Mouse (Mus musculus) gastrocnemius, postnatal 25 days (tissue): ENCODE results near the gene Amotl1. TPM values are rescaled to one million over a fixed set of nuclear protein-coding genes. Genes with fewer than 3 reads are reported as not detected.

Experiments used
- DNase-seq: peaks from one replicate; pipeline ENCODE4 v3.0.0; 2022
- total RNA-seq, 2 experiments: library from RNA; stranded (reverse); gene quantifications; 1 replicate in 1 of 2; 2 replicates in 1 of 2; pipeline ENCODE4 v1.2.3; 2021

Gene Amotl1
- total RNA-seq, 2 experiments from 2014 or later, result 221 to 341 TPM

GRCm38 (mm10) chr9:14641310-14642067 is 3.4 kb downstream of the Amotl1 start:
- peak; percentile 48 for DNase-seq

GRCm38 (mm10) chr9:14636244-14636643 is 8.6 kb downstream of the Amotl1 start:
- DNase-seq, result no peak

GRCm38 (mm10) chr9:14635551-14635950 is 9.3 kb downstream of the Amotl1 start:
- DNase-seq, result no peak

DNA sequence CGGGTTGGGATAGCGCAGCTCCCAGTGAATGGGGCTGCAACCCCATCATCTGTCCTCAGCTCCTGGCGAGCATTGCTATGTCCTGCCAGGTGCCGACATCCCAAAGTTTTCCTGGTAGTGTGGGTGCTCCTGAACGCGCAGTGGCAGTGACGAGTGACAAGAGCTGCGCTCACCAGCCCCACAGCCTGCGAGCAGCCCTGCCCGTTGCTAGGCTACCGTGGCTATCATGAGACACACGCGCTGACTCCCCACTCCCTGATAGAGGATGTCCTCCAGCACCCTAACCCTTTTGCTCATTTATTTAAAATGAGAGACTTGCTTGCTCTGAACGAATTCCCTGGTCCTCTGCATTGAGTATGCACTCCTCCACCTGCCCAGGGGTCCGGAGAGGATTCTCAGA is 10.7 kb downstream of the Amotl1 start:
- DNase-seq, result no peak

GRCm38 (mm10) chr9:14632365-14633163 is 12.3 kb downstream of the Amotl1 start:
- DNase-seq, result no peak

DNA sequence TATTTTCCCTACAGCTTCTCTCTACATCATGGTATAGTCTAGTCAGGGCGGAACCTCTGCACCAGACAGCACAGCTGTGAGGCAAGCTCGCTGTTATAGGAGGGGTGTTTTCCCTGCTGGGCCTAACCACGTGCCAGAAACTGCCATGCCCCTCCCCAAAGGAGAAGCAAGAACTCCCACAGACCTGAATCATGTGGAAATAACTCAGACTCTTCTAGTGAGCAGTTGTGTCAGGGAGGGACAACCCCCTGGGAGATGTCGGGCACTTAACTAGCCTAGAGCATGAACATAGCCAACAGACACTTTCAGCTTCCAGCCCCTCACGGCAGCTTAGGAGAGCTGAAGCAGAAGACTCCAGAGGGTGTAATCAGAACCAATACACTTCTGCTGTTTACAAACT is 13.1 kb downstream of the Amotl1 start:
- peak; percentile 73 for DNase-seq

GRCm38 (mm10) chr9:14627525-14627924 is 17.3 kb downstream of the Amotl1 start:
- DNase-seq, result no peak

GRCm38 (mm10) chr9:14625961-14626360 is 18.9 kb downstream of the Amotl1 start:
- no peak for DNase-seq

GRCm38 (mm10) chr9:14625024-14625423 is 19.8 kb downstream of the Amotl1 start:
- DNase-seq, result peak; percentile 88

GRCm38 (mm10) chr9:14623928-14624327 is 20.9 kb downstream of the Amotl1 start:
- DNase-seq, result no peak

- DNase-seq, result peak; percentile 69
Measured at GRCm38 (mm10) chr9:14623250-14623649, 21.6 kb downstream of the Amotl1 start.

GRCm38 (mm10) chr9:14622848-14623247 is 22.0 kb downstream of the Amotl1 start:
- DNase-seq, result no peak

DNA sequence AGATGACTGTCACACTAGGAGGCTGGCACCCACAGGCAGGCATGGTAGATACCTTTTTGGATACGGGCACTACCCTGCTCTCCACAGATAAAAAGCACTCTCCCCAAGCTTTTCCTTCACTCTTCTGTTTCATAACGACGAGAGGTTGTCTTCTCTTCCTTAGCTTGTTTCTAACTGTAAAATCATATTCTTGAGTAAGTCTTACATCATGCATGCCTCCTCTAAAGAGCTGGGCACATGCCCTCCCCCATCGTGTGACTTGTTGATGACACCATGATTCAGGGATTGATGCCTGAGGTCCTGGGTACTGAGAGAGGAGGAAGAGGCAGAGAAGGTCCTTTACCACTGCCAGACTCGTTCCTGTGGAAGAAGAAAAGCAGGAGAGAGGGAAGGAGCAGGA is 24.7 kb downstream of the Amotl1 start:
- DNase-seq, result no peak

GRCm38 (mm10) chr9:14614931-14615880 is 29.6 kb downstream of the Amotl1 start:
- DNase-seq, result peak; percentile 67

DNA sequence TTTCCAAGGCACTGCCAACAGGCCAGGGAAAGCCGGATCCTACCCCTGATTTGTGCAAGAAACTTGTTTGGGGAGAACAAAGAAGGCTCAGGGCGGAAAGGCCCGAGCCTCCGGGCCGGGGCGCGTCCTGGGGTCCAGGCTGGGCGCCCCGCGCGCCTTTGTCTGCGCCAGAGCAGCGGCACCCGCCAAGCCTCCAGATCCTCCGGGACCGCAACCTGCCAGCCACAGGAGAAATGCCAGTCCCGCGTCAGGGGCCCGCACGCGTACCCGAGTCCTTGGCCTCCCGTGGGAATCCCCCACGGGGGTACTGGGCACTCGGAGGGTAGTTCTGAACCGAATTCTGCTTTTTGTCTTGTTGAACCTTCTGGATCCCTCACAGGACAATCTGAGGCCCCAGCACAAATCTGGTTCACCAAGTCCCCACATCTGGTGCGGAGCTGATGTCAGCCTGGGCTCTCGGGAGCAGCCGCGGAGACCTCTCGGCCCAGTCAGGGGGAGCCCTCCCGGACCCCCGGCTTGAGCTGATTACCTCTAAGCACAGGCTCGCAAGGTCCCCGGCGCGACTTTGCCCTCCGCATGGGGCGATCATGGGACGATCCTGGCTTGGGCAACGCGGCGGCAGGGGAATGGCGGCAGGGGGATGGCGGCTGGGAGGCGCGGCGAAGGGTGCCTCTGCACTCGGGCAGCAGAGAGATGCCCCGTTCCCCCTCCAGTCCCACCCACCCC is 30.5 kb downstream of the Amotl1 start:
- DNase-seq, result no peak

DNA sequence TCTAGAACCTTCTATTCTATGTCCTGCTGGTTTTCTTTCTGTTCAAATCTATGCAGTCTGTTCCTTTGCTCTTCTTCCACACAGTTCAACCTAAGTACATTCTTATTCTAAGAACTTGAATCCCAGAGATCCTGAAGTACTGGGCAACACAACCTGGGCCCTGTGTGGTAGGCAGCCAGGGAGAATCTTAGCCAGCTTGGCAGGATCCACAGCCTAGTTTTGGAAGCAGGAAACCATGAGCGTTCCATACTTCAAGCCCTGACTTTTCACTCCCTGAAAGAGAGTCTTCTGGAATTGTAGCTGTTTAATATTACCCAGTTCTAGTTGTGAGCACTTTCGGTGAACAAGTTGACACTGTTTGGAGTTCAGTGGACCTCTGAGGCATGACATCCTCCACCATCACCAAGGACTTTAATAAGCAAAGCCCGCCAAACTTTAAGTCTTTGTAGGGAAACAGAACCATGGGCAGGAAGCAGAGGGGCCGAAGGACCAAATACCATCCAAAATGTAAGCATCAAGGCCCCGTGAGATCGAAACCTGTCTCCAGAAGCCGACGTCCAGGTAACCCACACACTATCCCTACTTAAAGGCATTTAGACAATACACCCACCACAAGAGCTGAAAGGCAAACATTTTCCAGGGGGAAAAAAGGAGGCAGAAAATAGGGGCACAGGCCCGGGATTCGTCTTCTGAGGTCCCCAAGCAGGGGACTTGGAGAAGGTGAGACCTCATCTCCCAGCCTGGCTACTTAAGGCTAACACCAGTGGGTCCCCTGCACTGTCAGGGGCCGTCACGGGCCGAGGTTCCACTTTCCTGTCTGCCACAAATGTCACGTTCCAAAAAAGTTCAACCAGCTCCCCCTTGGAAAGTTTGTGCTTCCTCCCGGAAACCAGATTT is 31.3 kb downstream of the Amotl1 start:
- no peak for DNase-seq

GRCm38 (mm10) chr9:14612588-14612987 is 32.3 kb downstream of the Amotl1 start:
- no peak for DNase-seq

DNA sequence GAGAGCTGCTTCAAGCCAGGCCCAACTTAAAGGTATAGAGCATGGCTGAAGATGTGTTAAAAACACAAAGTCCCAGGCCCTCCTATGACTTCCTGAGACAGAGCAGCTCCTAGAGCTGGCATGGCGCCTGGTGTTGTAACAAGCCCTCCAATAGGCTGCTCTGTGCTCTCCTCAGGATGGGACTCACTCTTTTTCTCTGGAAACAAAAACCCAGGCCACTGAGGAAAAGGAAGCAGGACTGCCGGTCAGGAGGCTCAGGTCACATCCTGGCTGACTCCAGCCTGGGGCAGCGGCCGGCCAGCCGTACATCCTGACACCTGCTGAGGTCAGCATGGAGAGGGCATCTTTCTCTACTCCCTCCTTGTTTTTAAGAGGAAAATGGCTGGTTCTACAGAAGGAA is 36.3 kb downstream of the Amotl1 start:
- DNase-seq, result no peak

DNA sequence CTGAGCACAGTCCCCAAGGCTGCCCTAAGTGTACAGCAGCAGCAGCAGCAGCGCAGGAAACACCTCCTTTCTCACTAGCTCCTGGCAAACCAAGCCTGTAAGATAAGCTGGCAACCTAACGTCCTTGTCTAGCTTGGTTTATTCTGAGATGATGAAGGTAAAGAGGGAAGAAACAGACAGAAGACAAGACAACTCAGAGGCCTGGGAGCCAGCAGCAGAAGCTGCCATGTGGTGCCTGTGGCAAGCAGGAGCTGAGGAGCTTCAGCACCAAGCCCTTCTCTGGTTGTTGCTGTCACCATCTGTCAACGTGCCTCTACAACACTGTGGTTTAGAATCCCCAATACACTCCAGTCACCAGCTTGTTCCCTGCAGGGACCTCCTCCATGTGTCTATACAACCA is 37.4 kb downstream of the Amotl1 start:
- DNase-seq, result no peak

GRCm38 (mm10) chr9:14605992-14606391 is 38.9 kb downstream of the Amotl1 start:
- DNase-seq, result no peak

DNA sequence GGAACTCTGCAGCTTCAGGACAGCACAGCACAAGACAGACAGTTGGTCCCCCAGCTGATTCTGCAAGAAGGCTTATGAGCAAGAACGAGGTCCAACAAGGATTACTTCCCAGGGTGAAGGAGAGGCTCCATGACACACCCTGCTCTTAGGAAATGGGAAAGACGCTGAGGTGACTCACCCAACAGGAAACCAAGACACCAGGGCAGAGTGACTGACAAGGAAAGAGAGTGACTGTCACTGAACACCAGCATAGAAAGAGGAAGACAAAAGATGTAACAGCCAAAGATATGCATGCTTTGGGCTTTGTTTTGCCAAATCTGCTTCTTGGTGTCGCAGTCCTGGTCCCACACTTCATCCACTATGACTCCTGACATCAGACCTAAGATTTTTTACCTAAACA is 40.5 kb downstream of the Amotl1 start:
- no peak for DNase-seq
